Mouse (Mus musculus): ENCODE results near the gene Ttll8. TPM values are rescaled to one million over a fixed set of nuclear protein-coding genes. Genes with fewer than 3 reads are reported as not detected.

Gene Ttll8
- polyA plus RNA-seq, 1 experiment from 2014 or later: not detected

DNA sequence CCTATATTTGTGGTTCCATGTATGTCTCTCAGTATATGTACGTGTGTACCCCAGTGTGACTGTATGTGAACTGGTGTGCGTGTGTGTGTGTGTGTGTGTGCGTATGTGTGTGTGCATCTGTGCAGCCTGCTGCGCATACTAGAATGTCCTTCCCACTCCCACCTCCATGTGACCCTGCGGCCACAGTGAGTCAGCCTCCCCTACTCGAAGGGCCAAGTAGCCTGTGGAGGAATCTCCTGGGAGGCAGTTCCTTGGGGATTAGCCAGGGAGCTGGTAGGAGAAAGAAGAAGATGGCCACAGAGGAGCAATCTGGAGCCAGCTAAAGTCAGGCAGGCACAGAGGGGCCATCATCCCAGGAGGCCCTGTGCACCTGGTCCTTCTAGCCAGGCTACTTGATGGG, 79.7 kb downstream of the Ttll8 start:
- Histone ChIP-seq H3K4me2 (replicated peaks; ENCODE audit: low read depth, low read length) (no peak overlapping the region), H3K4me1 (ENCODE audit: control insufficient read depth, insufficient read depth, low read length) (no peaks in the 10 kb centered on the region), H3K9me3 (ENCODE audit: control insufficient read depth, low read depth, low read length) (no peaks in the 10 kb centered on the region), H3K36me3 (ENCODE audit: control insufficient read depth, insufficient read depth, low read length) (no peaks in the 10 kb centered on the region), H3K4me3 (ENCODE audit: low read depth, low read length) (no peak overlapping the region), H3K27ac (ENCODE audit: low read length) (no peak overlapping the region), H3K9ac (replicated peaks; ENCODE audit: low read depth, low read length) (no peak overlapping the region), H3K27me3 (ENCODE audit: control insufficient read depth, insufficient read depth, low read length) (no peaks in the 10 kb centered on the region)
- no peak for ATAC-seq (ENCODE audit: insufficient number of reproducible peaks, insufficient read depth, low FRiP score, low read depth)
- 83% methylated on average over 6 of the region's 6 CpGs for WGBS

GRCm38 (mm10) chr15:88874061-88874460, 80.2 kb downstream of the Ttll8 start:
- 86% methylated on average over 3 of the region's 3 CpGs for WGBS
- no peak overlapping the region for H3K4me2 ChIP-seq (replicated peaks; ENCODE audit: low read depth, low read length)

GRCm38 (mm10) chr15:88870418-88871185, 83.6 kb downstream of the Ttll8 start:
- peaks cover 12% of the 10 kb centered on the region for H3K36me3 ChIP-seq (ENCODE audit: control insufficient read depth, insufficient read depth, low read length)
- peaks cover 19% of the 10 kb centered on the region for H3K4me1 ChIP-seq (ENCODE audit: control insufficient read depth, insufficient read depth, low read length)
- H3K9me3 ChIP-seq (ENCODE audit: control insufficient read depth, low read depth, low read length): no peaks in the 10 kb centered on the region
- H3K9ac ChIP-seq (replicated peaks; ENCODE audit: low read depth, low read length): no peak overlapping the region
- H3K27ac ChIP-seq (ENCODE audit: low read length): no peak overlapping the region
- H3K27me3 ChIP-seq (ENCODE audit: control insufficient read depth, insufficient read depth, low read length): no peaks in the 10 kb centered on the region
- no peak overlapping the region for H3K4me3 ChIP-seq (ENCODE audit: low read depth, low read length)
- 66% methylated on average over 5 of the region's 5 CpGs for WGBS
- no peak overlapping the region for H3K4me2 ChIP-seq (replicated peaks; ENCODE audit: low read depth, low read length)
- no peak for ATAC-seq (ENCODE audit: insufficient number of reproducible peaks, insufficient read depth, low FRiP score, low read depth)

More at GRCm38 (mm10) chr15:88874061-88874460, 80.2 kb downstream of the Ttll8 start:
- no peak for ATAC-seq (ENCODE audit: insufficient number of reproducible peaks, insufficient read depth, low FRiP score, low read depth)
- Histone ChIP-seq H3K4me1 (ENCODE audit: control insufficient read depth, insufficient read depth, low read length) (no peaks in the 10 kb centered on the region), H3K27me3 (ENCODE audit: control insufficient read depth, insufficient read depth, low read length) (no peaks in the 10 kb centered on the region), H3K9ac (replicated peaks; ENCODE audit: low read depth, low read length) (no peak overlapping the region), H3K4me3 (ENCODE audit: low read depth, low read length) (no peak overlapping the region), H3K36me3 (ENCODE audit: control insufficient read depth, insufficient read depth, low read length) (no peaks in the 10 kb centered on the region), H3K9me3 (ENCODE audit: control insufficient read depth, low read depth, low read length) (no peaks in the 10 kb centered on the region), H3K27ac (ENCODE audit: low read length) (no peak overlapping the region)

DNA sequence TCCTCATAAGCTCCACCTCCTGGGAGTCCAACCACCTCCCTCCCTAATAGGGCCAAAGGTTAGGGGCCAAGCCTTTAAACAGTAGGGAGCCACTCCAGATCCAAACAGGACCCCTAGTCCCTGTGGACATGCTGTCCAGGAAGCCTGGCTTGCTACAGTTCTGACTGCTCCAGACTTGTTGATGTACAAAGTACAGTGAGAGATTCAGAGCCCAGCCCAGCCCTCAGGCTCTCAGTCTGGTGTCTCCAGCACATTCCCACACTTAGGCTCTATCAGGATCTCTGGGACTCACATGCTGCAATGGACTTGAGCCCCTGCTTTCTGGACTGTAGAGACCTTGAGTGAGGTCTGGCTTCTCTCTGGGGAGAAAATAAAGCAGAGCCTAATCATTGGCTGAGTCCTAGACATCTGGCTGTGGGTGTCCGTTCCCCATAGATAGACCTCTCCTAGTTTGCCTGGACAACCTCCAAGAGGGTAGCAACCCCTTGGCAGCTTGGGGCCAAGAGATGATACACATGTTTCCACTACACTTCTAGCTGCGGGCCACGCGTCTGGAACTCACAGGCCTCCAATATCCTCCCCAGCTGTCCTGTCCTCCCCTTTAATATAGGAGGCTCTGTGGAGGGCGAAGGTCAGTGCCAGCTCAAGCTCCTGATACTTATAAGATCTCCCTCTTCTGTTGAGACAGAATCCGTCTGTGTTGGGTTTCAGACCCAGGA, 86.0 kb downstream of the Ttll8 start:
- Histone ChIP-seq H3K4me1 (ENCODE audit: control insufficient read depth, insufficient read depth, low read length) (peaks cover 33% of the 10 kb centered on the region), H3K4me2 (replicated peaks; ENCODE audit: low read depth, low read length) (no peak overlapping the region), H3K27me3 (ENCODE audit: control insufficient read depth, insufficient read depth, low read length) (no peaks in the 10 kb centered on the region), H3K4me3 (ENCODE audit: low read depth, low read length) (no peak overlapping the region), H3K9me3 (ENCODE audit: control insufficient read depth, low read depth, low read length) (no peaks in the 10 kb centered on the region), H3K36me3 (ENCODE audit: control insufficient read depth, insufficient read depth, low read length) (peaks cover 26% of the 10 kb centered on the region), H3K9ac (replicated peaks; ENCODE audit: low read depth, low read length) (no peak overlapping the region), H3K27ac (ENCODE audit: low read length) (peak overlapping the region; percentile 44; the same call in 1 of the 2 replicates)
- ATAC-seq (ENCODE audit: insufficient number of reproducible peaks, insufficient read depth, low FRiP score, low read depth): no peak
- 71% methylated on average over 6 of the region's 6 CpGs for WGBS

DNA sequence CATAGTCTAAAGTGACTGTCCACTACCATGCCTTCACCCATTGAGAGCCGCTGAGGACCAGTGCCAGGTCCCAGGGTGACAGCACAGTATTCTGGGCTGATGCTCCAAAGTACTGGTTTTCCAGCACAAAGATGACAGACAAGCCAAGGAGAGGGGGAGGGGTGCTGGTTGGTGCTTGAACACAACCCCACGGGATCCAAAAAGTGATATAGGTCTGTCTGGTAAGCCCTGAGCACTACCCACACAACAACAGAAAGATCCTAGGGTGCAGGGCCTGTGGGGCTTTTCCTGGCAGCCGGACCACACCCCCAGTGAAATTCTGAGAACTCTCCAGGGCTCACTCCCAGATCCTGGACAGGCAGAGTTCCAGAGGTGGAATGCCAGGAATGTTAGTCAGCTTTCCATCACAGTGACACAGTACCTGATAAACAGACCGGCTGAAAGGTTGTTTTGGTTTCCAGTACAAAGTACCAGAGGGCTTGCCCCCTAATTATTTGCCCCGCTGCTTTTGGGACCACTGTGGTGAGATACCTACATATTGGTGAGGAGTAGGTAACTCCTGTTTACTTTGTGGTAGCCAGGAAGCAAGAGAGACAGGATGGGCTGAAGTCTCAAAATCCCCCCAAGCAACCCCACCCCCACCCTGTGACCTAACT, 86.7 kb downstream of the Ttll8 start:
- ATAC-seq (ENCODE audit: insufficient number of reproducible peaks, insufficient read depth, low FRiP score, low read depth): no peak
- peaks cover 26% of the 10 kb centered on the region for H3K36me3 ChIP-seq (ENCODE audit: control insufficient read depth, insufficient read depth, low read length)

DNA sequence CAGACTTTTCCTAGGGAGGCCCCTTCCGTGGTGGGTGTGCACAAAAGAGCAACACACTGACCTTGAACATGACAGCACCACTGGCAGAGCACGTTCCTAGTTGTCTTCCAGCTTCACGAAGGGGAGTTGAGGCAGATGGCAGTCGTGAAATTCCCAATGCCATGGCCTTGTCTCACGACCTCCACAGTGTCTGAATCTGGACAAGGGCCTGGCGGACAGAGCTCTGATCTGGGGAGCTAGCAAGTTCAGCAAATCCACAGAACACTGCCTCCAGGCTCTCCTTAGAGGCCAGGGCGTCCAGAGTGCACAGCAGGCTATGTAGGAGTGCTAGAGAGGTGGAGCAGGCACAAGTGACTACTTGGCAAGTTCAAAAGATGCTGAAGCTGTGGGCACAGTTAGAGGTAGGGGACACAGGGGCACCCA, 87.3 kb downstream of the Ttll8 start:
- H3K36me3 ChIP-seq (ENCODE audit: control insufficient read depth, insufficient read depth, low read length): peaks cover 26% of the 10 kb centered on the region
- 42% methylated on average over 7 of the region's 7 CpGs for WGBS
- H3K27me3 ChIP-seq (ENCODE audit: control insufficient read depth, insufficient read depth, low read length): no peaks in the 10 kb centered on the region
- no peak overlapping the region for H3K4me3 ChIP-seq (ENCODE audit: low read depth, low read length)
- no peaks in the 10 kb centered on the region for H3K9me3 ChIP-seq (ENCODE audit: control insufficient read depth, low read depth, low read length)
- peak overlapping the region; percentile 44; the same call in 1 of the 2 replicates for H3K27ac ChIP-seq (ENCODE audit: low read length)
- no peak overlapping the region for H3K4me2 ChIP-seq (replicated peaks; ENCODE audit: low read depth, low read length)
- H3K4me1 ChIP-seq (ENCODE audit: control insufficient read depth, insufficient read depth, low read length): peaks cover 33% of the 10 kb centered on the region
- no peak overlapping the region for H3K9ac ChIP-seq (replicated peaks; ENCODE audit: low read depth, low read length)
- ATAC-seq (ENCODE audit: insufficient number of reproducible peaks, insufficient read depth, low FRiP score, low read depth): no peak

More for the DNA sequence above, 86.7 kb downstream of the Ttll8 start:
- H3K27me3 ChIP-seq (ENCODE audit: control insufficient read depth, insufficient read depth, low read length): no peaks in the 10 kb centered on the region
- no peak overlapping the region for H3K4me3 ChIP-seq (ENCODE audit: low read depth, low read length)
- H3K9ac ChIP-seq (replicated peaks; ENCODE audit: low read depth, low read length): no peak overlapping the region
- H3K27ac ChIP-seq (ENCODE audit: low read length): peak overlapping the region; percentile 44
- H3K4me2 ChIP-seq (replicated peaks; ENCODE audit: low read depth, low read length): no peak overlapping the region
- 17% methylated on average over 5 of the region's 5 CpGs for WGBS
- H3K4me1 ChIP-seq (ENCODE audit: control insufficient read depth, insufficient read depth, low read length): peaks cover 33% of the 10 kb centered on the region
- no peaks in the 10 kb centered on the region for H3K9me3 ChIP-seq (ENCODE audit: control insufficient read depth, low read depth, low read length)

DNA sequence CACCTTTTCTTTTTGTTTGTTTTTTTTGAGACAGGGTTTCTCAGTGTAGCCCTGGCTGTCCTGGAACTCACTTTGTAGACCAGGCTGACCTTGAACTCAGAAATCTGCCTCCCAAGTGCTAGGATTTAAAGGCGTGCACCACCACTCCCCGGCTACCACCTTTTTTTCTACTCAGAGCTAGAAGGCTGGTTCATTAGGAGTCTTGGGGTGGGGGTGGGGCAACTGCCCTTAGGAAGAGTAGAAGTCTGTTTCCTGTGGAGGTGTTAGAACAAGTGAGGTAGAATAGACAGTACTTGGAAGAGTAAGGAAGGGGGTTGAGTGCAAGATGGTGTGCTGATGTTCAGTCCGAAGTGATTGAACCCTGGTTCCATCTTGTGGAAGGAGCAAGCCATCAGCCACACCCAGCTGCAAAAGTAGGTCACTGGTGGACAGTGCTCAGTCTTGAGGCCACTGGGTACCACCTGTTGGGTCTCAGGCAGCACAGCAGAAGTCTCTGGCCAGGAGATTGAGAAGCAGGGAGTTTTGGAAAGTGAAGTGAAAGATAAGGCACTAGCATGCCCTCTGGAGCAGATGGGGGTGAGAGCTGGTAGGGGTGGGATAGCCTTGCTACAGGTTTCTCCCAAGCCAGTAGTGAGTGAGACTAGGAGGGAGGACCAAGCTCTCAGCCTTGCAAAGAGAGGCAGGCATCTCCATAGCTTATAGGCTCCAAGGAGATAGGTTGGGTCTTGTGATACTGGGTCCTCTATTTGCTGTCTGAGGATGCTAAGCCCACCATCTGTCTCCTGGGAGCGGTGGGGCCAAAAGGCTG, 88.1 kb downstream of the Ttll8 start:
- WGBS: 66% methylated on average over 4 of the region's 4 CpGs
- Histone ChIP-seq H3K27me3 (ENCODE audit: control insufficient read depth, insufficient read depth, low read length) (no peaks in the 10 kb centered on the region), H3K27ac (ENCODE audit: low read length) (peak overlapping the region; percentile 21; the same call in 1 of the 2 replicates), H3K36me3 (ENCODE audit: control insufficient read depth, insufficient read depth, low read length) (peaks cover 26% of the 10 kb centered on the region), H3K9me3 (ENCODE audit: control insufficient read depth, low read depth, low read length) (no peaks in the 10 kb centered on the region), H3K4me2 (replicated peaks; ENCODE audit: low read depth, low read length) (no peak overlapping the region), H3K4me3 (ENCODE audit: low read depth, low read length) (no peak overlapping the region), H3K9ac (replicated peaks; ENCODE audit: low read depth, low read length) (no peak overlapping the region), H3K4me1 (ENCODE audit: control insufficient read depth, insufficient read depth, low read length) (peaks cover 33% of the 10 kb centered on the region)
- ATAC-seq (ENCODE audit: insufficient number of reproducible peaks, insufficient read depth, low FRiP score, low read depth): no peak

- no peak for ATAC-seq (ENCODE audit: insufficient number of reproducible peaks, insufficient read depth, low FRiP score, low read depth)
- H3K27ac ChIP-seq (ENCODE audit: low read length): no peak overlapping the region
- H3K27me3 ChIP-seq (ENCODE audit: control insufficient read depth, insufficient read depth, low read length): no peaks in the 10 kb centered on the region
- H3K4me2 ChIP-seq (replicated peaks; ENCODE audit: low read depth, low read length): peak overlapping the region; percentile 93
- H3K4me1 ChIP-seq (ENCODE audit: control insufficient read depth, insufficient read depth, low read length): peaks cover 33% of the 10 kb centered on the region
- peaks cover 26% of the 10 kb centered on the region for H3K36me3 ChIP-seq (ENCODE audit: control insufficient read depth, insufficient read depth, low read length)
- H3K9ac ChIP-seq (replicated peaks; ENCODE audit: low read depth, low read length): no peak overlapping the region
- H3K9me3 ChIP-seq (ENCODE audit: control insufficient read depth, low read depth, low read length): no peaks in the 10 kb centered on the region
- 82% methylated on average over 14 of the region's 14 CpGs for WGBS
- peak overlapping the region; percentile 94; the same call in 1 of the 2 replicates for H3K4me3 ChIP-seq (ENCODE audit: low read depth, low read length)
These were observed 89.2 kb downstream of the Ttll8 start for GRCm38 (mm10) chr15:88865061-88865460.
